Mouse (Mus musculus) Muller cell, postnatal 12 days (primary cell): ENCODE data around the gene Hipk3.

Source experiments
- DNase-seq: peaks from one replicate; pipeline ENCODE4 v3.0.0-alpha.2; 2015; ENCODE audit errors: inconsistent ontology term

Hipk3 gene

DNA sequence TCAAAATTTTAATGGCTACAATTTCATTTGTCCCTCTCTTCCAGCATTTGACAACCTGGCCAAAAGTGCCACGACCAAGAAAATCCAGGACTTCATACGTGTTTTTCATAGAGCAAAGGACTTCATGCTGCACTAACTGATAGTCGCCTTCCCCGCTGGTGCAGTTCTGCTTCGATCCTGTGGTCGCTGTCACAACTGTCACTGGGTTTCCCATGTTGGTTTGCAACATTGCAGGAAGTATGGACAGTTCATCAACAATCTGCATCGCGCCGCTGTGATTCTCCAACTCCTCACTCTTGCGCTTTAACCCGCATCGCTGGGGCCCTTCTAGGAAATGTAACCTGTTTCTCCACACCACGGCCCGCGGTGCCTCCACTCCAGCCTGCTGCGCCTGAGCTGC is 23.1 kb downstream of the Hipk3 start:
- no peak for DNase-seq

DNA sequence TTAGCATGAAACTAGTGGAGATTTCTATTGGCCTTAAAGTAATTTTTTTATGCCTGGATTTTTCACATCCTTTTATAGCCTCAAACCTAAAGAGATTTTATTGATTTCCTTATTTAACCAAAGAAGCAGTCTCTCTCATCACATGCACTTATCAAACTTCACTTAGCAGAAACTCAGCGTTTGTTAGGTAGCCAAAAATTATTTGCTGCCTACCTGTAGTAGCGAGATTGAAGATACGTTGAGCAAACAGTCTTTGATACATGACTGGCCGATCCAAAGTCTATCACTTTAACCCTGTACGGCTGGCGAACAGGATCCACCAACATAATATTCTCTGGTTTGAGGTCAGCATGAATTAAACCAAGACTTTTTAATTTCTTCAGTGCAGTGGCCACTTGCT is 23.7 kb downstream of the Hipk3 start:
- no peak for DNase-seq

DNA sequence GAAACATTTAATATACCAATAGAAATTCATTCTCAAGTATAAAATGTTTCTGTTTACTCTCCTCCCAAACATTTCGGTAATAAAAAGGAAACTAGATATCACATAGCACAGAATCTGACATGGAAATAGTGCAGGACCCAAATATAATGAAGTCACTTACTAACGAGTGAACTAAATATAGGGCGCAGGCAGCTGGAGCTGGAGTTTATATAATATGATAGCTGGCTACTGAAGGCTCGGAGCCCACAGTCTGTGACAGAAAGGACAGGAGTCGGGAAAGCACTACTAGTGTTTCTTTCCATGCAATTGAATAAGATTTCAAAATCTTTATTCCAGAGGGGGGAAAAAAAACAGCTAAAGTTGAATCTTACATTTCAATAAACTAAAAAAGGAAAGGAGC is 25.8 kb downstream of the Hipk3 start:
- no peak for DNase-seq

DNA sequence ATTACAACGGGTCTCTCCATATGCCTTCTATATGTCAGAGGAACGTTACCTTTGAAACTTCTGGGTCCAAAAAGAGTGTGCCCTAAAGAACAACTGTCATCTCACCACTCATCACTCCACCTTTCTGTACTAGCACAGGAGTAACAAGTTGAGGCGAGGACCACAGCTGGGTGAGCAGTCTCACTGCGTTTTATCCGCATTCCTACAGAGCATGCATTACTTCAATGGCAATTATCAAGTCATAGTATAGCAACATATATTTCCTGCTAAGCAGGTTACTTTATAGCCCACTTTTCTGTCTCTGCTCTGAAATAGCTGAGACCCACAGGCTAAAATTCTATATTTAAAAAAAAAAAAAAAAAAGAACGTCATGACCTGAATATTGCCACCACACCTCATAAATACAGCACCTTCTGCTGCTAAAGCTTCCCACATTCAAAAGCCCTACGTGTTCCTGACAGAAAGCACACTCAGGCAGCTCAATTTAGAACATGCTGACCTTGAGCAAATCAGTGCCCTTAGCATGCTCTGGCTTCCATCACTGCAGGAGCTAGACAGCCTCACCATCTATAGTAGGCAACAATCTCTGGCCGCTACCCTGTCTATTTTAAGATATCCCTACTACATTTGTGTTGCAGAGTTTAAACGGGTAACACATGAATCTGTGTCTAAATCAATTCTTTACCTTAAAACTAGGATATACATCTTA is 27.2 kb downstream of the Hipk3 start:
- DNase-seq, result no peak

GRCm38 (mm10) chr2:104465639-104466430 is 28.4 kb downstream of the Hipk3 start:
- no peak for DNase-seq

DNA sequence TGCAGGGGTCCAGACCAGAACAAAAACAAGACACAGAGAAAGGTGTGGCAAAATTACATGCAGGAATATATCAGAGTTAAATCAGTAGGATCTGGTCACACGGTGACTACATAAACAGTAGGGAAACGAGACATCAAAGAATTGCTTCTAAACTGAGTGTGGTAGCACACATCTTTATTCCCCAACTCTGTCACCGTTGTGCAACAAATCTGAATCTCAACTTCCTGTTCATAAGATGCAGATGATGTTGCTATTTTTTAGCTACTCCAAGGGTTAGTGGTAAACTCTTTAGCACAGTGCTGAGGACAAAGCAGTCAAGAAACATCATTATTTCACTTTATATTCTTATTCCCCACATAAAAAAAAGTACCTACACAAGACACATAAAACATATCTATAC is 34.2 kb downstream of the Hipk3 start:
- DNase-seq, result no peak

DNA sequence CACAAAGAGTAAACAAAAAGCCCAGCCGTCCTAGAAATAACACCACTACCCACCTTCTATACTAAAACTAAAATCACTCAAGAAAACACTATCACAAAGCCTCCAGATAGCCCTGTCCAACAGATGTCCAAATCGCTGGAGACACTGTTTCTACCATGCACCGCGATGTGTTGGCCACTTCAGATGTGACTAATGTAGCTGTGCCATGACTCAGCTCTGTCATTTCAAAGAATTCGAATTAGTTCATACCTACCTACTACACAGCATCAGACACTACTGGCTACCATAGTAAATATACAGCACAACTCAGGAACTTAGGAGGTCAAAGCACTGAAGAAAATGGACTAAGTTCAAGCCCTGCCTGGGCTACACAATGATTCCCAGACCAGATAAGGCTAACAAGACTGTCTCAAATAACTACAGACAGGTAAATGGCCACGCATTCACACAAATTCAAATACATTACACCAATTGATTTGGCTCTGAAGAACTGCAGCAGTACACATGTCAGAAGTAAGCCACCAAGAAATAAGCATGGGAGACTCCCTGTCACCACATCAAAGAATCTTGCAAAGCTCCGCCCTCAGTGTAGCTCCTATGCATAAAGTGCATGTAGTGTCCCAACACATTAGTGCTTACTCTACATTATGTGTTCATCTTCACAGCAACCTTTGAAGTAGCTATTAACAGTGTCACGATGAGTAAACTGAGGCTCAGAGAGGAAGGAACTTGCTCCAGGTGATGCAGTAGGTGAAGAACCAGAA is 35.5 kb downstream of the Hipk3 start:
- DNase-seq, result peak; percentile 25

GRCm38 (mm10) chr2:104457106-104457505 is 37.1 kb downstream of the Hipk3 start:
- DNase-seq, result no peak

DNA sequence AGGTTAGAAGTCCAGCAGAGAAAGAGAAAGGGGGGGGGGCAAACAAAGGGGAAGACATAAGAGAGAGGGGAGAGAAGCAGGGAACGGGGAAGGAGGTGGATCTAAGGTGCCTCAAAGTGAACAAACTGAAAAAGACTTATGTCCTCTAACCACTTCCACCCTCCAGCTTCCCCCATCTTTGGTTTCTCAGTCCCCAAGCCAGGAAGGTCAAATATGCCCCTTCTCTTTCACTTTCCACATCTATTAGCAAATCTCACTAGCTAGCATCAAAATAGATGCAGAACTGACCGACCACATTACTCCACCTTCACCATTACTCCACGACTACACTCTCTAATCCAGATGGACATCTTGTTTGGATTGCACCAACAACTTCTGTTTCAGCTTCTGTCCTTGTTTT is 43.6 kb downstream of the Hipk3 start:
- DNase-seq, result no peak

- peak; percentile 67 for DNase-seq
These were observed 45.1 kb downstream of the Hipk3 start for GRCm38 (mm10) chr2:104449191-104449590.

- DNase-seq, result no peak
These were observed 46.0 kb downstream of the Hipk3 start for GRCm38 (mm10) chr2:104448201-104448600.

- no peak for DNase-seq
These were observed 48.2 kb downstream of the Hipk3 start for GRCm38 (mm10) chr2:104446016-104446415.

DNA sequence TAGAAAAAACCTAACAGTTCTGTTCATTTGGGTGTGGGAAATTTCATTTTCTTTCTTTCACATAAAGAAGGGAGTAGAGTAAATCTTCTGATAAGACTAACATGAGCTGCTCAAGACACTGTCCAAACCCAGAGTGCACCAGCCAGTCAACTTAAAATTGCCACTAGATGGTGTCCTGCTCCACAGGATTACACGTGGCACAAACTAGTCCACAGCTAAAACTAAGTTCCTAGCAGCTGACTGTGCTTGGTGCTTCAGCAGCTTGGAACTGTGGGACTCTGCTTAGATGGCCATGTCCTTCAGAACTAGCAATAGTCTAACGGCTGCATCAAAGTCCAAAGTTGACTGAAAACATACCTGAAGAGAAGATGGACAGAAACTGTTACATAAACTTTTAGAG is 49.5 kb downstream of the Hipk3 start:
- peak; percentile 62 for DNase-seq

DNA sequence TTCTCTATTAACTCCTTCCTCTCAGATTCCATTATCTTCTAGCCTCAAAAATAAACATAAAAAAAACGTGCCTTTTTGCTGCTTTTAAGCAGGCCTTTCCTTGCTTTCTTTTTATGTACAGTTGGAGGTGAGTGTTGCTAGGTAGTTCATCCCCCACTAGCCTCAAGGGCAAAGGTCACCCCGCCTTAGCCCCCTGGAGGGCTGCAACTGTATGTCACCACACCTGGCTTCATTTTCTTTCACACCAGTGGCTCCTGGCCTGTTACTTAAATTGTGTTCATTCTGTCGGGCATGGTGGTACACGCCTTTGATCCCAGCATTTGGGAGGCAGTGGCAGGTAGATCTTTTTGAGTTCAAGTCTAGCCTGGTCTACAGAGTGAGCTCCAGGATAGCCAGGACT is 51.9 kb downstream of the Hipk3 start:
- no peak for DNase-seq

- peak; percentile 53 for DNase-seq
These were observed 58.0 kb downstream of the Hipk3 start for GRCm38 (mm10) chr2:104436226-104436625.

DNA sequence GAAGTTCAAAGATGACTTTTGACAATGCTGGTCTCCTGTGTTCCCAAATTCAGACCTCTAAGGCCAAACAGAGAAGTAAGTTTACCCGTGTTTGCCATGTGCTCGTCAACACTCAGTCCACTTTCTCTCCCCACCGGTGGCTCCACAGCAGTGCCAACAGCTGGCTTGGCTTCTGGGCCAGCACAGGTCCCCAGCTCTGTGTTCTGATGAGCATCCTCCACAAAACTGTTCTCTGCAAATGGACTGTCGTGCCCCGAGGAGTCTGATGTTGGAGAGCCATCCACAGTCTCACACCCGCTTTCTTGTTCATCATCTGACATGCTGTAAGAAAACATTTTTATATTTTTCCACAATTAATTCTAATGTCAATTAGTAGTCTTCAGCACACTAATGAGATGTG is 63.2 kb downstream of the Hipk3 start:
- no peak for DNase-seq

GRCm38 (mm10) chr2:104430566-104430965 is 63.7 kb downstream of the Hipk3 start:
- no peak for DNase-seq

GRCm38 (mm10) chr2:104426112-104426511 is 68.1 kb downstream of the Hipk3 start:
- no peak for DNase-seq

DNA sequence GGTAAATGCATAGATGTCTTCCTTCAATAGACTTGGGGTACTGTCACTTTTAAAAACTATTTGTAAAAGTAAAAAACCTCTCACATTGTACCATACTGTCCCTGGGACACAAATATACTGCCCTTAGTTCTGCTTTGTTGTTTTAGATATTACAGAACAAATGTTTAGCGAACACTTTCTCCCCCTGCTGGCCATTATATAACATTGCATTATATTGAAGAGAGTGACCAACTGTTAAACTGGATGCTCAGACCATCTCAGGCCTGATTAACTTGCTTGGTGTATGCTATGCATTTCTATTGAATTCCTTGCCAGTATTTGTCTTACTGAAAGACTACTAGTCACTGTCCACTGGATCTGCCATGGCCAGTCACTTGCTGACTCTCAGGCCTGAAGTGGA is 72.0 kb downstream of the Hipk3 start:
- peak; percentile 24 for DNase-seq

- DNase-seq, result no peak
These were observed 73.4 kb downstream of the Hipk3 start for GRCm38 (mm10) chr2:104420805-104421204.

DNA sequence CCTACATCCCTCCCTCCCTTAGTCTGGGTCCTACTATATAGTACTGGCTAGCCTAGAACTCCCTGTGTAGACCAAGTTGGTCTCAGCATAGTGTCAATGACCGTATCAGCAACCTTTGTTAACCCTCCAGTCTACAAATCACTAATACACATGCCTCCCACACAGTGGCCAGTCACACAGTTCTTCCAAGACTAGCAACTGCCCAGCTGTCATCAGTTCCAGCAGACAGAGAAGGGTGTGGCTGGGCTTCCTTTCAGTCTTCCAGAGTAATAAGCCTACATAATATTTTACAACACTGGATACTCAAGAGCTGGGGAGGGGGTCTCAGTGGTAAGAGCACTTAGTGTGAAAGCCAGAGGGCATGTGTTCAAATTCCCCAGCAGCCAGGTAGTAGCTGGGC is 74.2 kb downstream of the Hipk3 start:
- no peak for DNase-seq

GRCm38 (mm10) chr2:104419411-104419810 is 74.8 kb downstream of the Hipk3 start:
- DNase-seq, result no peak

DNA sequence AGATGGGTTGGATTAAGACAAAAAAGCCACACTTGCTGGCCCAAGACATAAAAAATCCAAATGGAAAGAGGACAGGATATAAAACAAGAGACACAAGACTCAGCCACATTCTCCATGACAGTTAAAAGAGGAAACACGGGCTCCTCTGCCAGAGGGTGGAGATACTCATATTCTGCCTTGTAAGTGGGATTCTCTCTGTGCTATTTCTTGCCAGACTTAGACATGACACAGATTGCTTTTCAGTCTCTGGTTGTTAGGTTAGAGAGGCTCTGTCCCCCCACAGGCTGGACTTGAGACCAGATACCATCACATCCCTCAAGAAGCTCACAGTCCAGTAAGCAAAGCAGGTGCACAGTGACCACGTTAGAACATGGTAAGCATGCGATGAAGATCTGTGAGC is 81.2 kb downstream of the Hipk3 start:
- no peak for DNase-seq
